Mouse (Mus musculus) liver, embryonic 16.5 days (tissue): ENCODE measurements around the gene Srsf5. TPM values are rescaled to one million over a fixed set of nuclear protein-coding genes. Genes with fewer than 3 reads are reported as not detected.

ENCODE experiments used
- ATAC-seq: fragments of 200-750 bp; cut with Nextera tagmentation; 2 replicates; pipeline ENCODE4 v1.8.0; 2017; ENCODE audit warnings: low read depth, mild to moderate bottlenecking, moderate number of reproducible peaks, moderate library complexity
- H3K27ac ChIP-seq: fragments of 300-500 bp; sonication (generic); 2 replicates; pipeline ENCODE4 v1.5.1; 2014; ENCODE audit warnings: mild to moderate bottlenecking, low read length
- H3K27me3 ChIP-seq: fragments of 300-500 bp; sonication (generic); 2 replicates; pipeline ENCODE4 v1.6.1; 2014; ENCODE audit warnings: low read depth, low read length, mixed read lengths; ENCODE audit not compliant: control insufficient read depth, insufficient read depth
- H3K36me3 ChIP-seq: fragments of 300-500 bp; sonication (generic); 2 replicates; pipeline ENCODE4 v1.6.1; 2014; ENCODE audit warnings: mild to moderate bottlenecking; ENCODE audit not compliant: control insufficient read depth, insufficient read depth
- H3K4me1 ChIP-seq: fragments of 300-500 bp; sonication (generic); 2 replicates; pipeline ENCODE4 v1.6.1; 2014; ENCODE audit warnings: low read depth, low read length, mixed read lengths; ENCODE audit not compliant: control insufficient read depth
- H3K4me2 ChIP-seq: fragments of 300-500 bp; sonication (generic); 2 replicates; pipeline ENCODE4 v1.6.1; 2014; ENCODE audit warnings: low read depth, low read length, mixed read lengths
- H3K4me3 ChIP-seq: fragments of 300-500 bp; sonication (generic); 2 replicates; pipeline ENCODE4 v1.5.1; 2014; ENCODE audit warnings: low read depth, mild to moderate bottlenecking, low read length
- H3K9ac ChIP-seq: fragments of 300-500 bp; sonication (generic); 2 replicates; pipeline ENCODE4 v1.6.1; 2014; ENCODE audit warnings: low read depth, low read length
- H3K9me3 ChIP-seq: fragments of 300-500 bp; sonication (generic); replicated peaks from 2 replicates; pipeline ENCODE4 v1.6.1; 2016; ENCODE audit warnings: low read length; ENCODE audit not compliant: control insufficient read depth
- WGBS: fragments of 180-500 bp; shearing (Covaris S2); extraction: QIAGEN DNeasy Blood & Tissue Kit; methylation state at CpG from one replicate; pipeline ENCODE4 v1.1.7; 2014; ENCODE audit not compliant: insufficient replicate concordance; 5-methylcytosine and 5-hydroxymethylcytosine counted together
- polyA plus RNA-seq: library from polyadenylated mRNA; unstranded; fragments of >200 nt; fragmentation: Nextera tagmentation; extraction: Ambion mirVana; gene quantifications from 2 replicates; pipeline ENCODE4 v1.2.1, GENCODE M21; 2015

Srsf5 gene
- polyA plus RNA-seq, 1 experiment from 2014 or later: 273 TPM

DNA sequence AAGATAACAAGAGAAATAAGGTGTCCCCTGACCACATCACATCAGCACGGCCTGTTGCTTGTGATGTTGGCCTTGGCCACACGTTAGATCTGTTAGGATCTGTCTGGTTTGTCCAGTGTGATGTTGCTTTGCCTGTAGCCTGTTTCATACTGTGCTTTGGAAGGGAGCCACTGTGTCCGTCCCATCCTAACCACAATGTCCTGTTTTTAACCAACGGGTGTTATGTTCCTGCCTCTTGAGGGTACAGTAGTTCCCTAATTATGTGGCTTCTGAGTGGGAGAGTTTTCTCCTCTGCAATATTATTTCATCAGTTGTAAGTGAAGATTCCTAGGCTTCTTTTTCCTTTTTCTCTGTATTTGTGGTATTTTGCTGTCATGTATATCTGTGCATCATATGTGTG lies 50.0 kb downstream of the Srsf5 start:
- Histone ChIP-seq H3K4me3 (no peak overlapping the region), H3K36me3 (no peaks in the 10 kb centered on the region), H3K27me3 (no peaks in the 10 kb centered on the region), H3K27ac (no peak overlapping the region), H3K9ac (no peak overlapping the region), H3K4me1 (no peaks in the 10 kb centered on the region; the same call in 1 of the 2 replicates), H3K9me3 (no peaks in the 10 kb centered on the region), H3K4me2 (no peak overlapping the region)
- WGBS: 30% methylated on average over 4 of the region's 4 CpGs
- no peak for ATAC-seq

DNA sequence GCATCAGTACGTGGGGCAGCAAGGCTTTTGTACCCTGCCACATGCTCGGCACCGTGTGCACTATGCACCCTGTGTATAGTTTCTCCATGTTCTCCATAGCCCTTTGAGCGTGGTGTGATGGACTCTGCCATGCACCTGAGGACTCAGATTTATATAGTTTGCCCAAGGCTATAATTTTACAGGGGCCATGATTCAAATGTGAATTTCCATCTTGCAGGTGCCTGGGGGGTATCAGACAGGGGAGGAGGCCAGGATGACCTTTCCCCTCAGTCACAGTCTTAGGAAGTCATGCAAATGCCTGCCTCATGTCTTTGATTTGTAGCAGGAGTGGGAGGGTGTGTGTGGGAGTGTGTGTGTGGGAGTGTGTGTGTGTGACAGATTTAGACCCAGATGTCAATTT lies 52.3 kb downstream of the Srsf5 start:
- H3K36me3 ChIP-seq: no peaks in the 10 kb centered on the region
- H3K27ac ChIP-seq: no peak overlapping the region
- no peak overlapping the region for H3K9ac ChIP-seq
- no peaks in the 10 kb centered on the region for H3K9me3 ChIP-seq
- no peaks in the 10 kb centered on the region; the same call in 1 of the 2 replicates for H3K4me1 ChIP-seq
- 66% methylated on average over 4 of the region's 4 CpGs for WGBS
- H3K4me3 ChIP-seq: no peak overlapping the region
- no peak overlapping the region for H3K4me2 ChIP-seq
- no peak for ATAC-seq
- no peaks in the 10 kb centered on the region for H3K27me3 ChIP-seq

DNA sequence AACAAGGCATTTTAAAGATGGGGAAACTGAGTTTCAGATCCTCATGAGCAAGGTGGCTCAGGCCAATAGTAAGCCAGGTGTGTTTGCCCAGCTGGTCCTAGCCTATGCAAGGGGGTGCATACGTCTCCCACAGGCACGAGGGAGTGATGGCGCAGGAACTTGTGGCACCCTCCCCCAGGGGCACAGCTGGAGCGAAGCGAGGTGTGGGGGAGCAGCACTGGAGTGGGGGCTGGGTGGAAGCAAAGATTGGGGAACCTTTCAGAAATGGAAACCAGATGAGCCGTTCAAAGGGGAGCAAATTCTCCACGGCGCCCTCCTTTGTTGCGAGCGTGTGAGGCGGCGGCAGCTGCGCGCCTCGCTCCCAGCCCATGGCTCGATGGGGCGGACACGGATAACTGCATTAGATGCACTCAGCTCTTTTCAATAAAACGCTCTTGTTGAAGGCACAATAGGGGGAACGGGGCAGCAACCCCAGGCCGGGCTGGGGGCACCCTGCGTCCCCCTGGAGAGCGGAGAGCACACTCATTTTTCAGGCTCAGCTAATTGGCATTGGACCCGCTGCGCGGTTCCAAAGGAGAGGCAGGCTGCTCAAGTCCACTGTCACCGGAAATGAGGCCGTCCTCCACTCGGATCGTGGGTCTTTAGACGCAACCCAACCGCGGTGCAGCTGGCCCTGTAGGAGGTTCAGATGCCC lies 53.4 kb downstream of the Srsf5 start:
- Histone ChIP-seq H3K4me2 (peak overlapping the region; percentile 38), H3K9me3 (no peaks in the 10 kb centered on the region), H3K4me3 (peak overlapping the region; percentile 9; the same call in 1 of the 2 replicates), H3K27me3 (no peaks in the 10 kb centered on the region), H3K4me1 (no peaks in the 10 kb centered on the region; the same call in 1 of the 2 replicates), H3K36me3 (no peaks in the 10 kb centered on the region), H3K27ac (no peak overlapping the region), H3K9ac (no peak overlapping the region)
- WGBS: 15% methylated on average over 33 of the region's 33 CpGs
- ATAC-seq: no peak

Other genes with a start within 250 kb of the Srsf5 start
- not detected in 2 replicates for gene Ccdc177, start 184.8 kb upstream of the Srsf5 start, polyA plus RNA-seq
- gene Susd6, start 155.0 kb upstream of the Srsf5 start, polyA plus RNA-seq: 14.6 and 15.2 TPM in 2 replicates
- 27.0 and 39.5 TPM in 2 replicates for gene Slc10a1, start 23.2 kb downstream of the Srsf5 start, polyA plus RNA-seq
- gene Smoc1, start 81.3 kb downstream of the Srsf5 start, polyA plus RNA-seq: 14.2 and 15.9 TPM in 2 replicates